Mouse (Mus musculus): Measurements from ENCODE around the gene Csrnp2.
"Not testable (repeated sequence)": the region's sequence is repeated elsewhere in the genome, so short reads cannot be mapped to it uniquely, and the experiment has no call there.

Gene Csrnp2

DNA sequence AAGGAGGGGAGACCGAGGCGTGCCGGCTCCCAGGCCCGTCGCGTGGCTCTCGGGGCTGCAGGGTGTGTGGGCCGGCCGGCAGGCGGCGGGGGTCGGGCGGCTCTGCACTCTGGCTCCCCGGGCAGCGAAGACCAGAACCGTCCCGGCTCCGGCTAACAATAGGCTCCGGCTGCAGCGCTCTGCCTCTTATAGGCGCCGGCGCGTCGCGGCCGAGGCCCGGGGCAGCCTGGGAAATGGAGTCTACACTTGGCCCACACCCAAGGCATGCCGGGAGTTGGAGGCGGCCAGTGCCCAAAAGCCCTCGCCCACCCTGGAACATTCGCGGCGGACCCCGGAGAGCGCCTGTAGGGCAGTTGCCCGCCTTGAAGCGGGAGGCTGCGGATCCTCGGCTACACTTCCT is at the start of gene Csrnp2:
Csrnp2 (minus strand) TSS at position 387 of the 400 bp plus-strand sequence.
- peak; percentile 88 for DNase-seq (ENCODE audit: low spot score)

DNA sequence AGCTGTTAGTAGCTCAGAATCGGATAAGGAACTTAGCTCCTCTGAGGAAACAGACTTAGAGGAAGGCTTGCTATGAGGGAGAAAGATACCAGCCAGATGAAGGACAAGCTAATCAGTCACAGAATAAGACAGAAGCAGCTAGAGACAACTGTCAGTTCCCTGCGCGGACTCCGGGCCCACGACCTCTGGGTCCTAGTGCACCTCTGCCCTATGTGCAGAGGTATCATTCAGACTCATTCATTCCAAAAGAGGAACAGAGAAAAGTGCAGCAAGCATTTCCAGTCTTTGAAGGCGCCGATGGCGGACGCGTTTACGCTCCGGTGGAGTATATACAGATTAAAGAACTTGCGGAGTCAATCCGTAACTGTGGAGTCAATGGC is 48.4 kb upstream of the Csrnp2 start:
- not testable (repeated sequence) for DNase-seq (ENCODE audit: low spot score)

GRCm38 (mm10) chr15:100542876-100543650 is 47.8 kb upstream of the Csrnp2 start:
- not testable (repeated sequence) for DNase-seq (ENCODE audit: low spot score)

- DNase-seq (ENCODE audit: low spot score): no peak
Measured at GRCm38 (mm10) chr15:100541426-100541825, 46.1 kb upstream of the Csrnp2 start.

GRCm38 (mm10) chr15:100541001-100541400 is 45.7 kb upstream of the Csrnp2 start:
- DNase-seq (ENCODE audit: low spot score): not testable (repeated sequence)

GRCm38 (mm10) chr15:100539411-100539810 is 44.1 kb upstream of the Csrnp2 start:
- DNase-seq (ENCODE audit: low spot score): no peak

GRCm38 (mm10) chr15:100537913-100538312 is 42.6 kb upstream of the Csrnp2 start:
- no peak for DNase-seq (ENCODE audit: low spot score)

DNA sequence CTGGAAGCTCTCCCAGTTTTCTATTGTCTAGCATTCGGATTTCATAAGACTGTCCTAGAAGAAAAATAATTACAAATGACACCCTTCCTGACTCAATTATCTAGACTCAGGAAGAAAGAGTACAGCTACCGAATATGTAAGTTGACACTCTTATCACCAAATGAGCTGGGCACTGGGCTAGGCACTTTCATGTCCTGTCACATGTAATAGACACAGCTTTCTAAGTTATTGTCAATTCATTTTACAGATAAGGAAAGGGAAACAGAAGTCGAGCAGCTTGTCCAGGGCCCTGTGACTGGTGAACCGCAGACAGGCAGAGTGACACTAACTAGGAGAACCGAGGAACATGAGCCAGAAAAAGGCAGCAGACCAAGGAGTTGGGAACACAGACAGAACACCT is 32.6 kb upstream of the Csrnp2 start:
- DNase-seq (ENCODE audit: low spot score): no peak

- DNase-seq (ENCODE audit: low spot score): no peak
Measured at GRCm38 (mm10) chr15:100525405-100525804, 30.1 kb upstream of the Csrnp2 start.

GRCm38 (mm10) chr15:100520306-100520705 is 25.0 kb upstream of the Csrnp2 start:
- DNase-seq (ENCODE audit: low spot score): no peak

DNA sequence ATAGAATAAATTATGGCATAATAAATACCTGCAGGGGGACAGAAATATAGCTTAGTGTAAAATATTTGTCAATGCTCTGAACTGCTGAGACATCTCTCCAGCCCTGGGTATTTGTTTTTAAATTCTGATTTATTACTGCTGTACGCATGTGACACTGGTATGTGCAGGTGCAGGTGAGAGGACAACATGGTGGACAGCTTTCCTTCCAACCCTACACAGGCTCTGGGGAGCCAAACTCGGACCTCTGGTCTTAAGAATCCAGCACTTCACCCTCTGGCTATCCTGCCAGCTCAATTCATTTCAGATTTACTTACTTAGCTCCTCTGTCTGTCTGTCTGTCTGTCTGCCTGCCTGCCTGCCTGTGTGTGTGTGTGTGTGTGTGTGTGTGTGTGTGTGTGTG is 19.8 kb upstream of the Csrnp2 start:
- DNase-seq (ENCODE audit: low spot score): no peak

- DNase-seq (ENCODE audit: low spot score): no peak
Measured at GRCm38 (mm10) chr15:100513387-100513786, 18.1 kb upstream of the Csrnp2 start.

DNA sequence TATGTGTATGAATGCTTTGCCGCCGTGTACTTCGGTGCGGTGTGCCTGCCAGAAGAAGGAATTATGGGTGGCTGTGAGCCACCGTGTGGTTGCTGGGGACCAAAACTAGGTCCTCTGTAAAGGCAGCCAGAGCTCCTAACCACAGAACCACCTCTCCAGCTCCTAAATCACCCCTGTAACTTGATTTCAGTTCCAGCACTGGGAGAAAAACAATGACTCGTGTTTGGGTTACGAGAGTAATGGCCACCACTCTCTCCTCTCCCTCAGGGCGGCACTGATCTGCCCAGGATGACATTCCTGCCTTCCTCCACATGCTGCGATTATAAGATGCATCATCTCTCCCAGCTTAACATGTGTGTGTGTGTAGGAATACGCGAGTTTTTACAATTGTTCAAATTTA is 14.8 kb upstream of the Csrnp2 start:
- no peak for DNase-seq (ENCODE audit: low spot score)

DNA sequence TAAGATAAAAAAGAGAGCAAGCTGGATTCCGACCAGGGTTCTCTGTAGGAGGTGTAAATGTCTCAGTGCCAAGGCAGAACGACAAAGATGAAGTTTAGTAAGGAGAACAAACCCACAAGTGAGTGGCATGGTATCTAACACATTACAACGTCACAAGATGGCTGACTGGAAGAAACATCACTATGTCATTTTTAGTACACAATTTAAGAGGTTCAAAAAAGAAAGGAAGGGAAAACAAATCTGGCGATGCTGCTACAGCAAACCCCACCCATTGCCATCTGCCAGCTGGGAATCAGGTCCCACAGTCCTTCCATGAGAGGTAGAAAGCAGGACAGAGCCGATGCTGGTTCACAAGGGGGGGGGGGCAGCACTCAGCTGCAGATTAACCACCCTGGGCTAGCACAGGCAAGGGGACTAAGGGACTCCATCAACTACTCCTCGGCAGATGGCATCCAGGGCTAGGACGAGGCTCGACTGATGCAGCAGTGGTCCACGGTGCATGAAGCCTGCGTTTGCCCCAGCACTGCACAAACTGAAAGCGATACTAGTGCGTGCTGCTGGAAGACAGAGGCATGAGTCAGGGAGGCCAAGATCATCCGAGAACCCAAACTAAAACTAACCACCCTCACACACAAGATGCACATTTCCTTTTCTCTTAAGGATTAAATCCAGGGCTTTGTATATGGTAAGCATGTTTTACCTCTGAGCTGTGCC is 13.3 kb upstream of the Csrnp2 start:
- DNase-seq (ENCODE audit: low spot score): no peak

DNA sequence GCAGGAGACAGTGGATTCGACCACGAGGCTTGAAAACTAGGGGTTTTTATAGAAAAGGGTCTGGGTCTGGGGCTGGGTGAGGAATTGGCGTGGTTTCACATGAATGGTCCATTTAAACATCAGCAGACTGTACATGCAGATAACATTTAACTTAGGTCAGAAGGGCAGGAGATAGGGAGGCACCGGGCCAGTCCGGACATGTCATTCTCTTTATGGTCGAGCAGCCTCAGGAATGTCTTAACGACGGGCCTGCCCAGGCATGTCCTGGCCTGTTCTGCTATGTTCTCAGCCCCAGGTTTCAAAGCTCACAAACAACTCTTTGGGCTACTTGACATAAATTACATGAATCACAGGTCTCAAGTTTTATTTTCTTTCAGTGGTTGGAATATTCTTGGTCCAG is 4.2 kb upstream of the Csrnp2 start:
- not testable (repeated sequence) for DNase-seq (ENCODE audit: low spot score)

GRCm38 (mm10) chr15:100494647-100495046 is 641 bp downstream of the Csrnp2 start:
- no peak for DNase-seq (ENCODE audit: low spot score)

DNA sequence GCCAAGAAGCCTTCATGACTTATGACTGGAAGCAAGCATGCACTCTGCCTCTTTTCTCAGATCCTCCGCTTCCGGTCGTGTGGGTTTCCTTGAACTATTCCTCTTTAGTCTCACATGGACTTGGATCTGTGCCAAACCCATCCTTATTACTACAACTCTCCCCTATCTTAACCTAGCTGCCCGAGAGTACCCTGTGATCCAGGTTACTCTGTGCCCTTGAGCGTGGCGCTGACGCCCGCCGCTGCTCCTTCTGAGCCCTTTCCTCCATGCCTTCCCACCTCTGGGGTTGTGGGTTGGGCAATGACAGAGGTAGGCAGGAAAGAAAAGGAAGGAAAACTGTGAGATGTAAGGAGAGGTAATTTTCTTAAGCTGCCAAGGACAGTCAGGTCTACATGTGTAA is 3.3 kb downstream of the Csrnp2 start:
- no peak for DNase-seq (ENCODE audit: low spot score)

DNA sequence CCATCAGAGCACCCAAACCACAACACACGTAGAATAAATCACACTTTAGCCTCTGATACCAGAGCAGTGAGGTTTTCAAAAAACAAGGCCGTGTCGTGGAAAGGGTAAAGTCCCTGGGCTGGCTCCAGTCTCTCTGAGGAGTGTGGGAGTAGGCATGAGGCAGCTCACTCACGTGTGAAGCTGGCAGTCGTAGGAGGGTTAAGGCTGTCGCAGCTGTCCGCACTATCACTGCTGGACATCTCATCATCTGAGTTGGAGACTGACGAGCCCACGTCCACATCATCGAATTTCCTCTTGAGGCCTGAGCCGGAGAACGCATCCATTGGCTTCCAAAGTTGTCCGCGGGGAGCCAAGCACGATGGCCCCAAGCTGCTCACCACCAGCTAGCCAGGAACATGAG is 6.0 kb downstream of the Csrnp2 start:
- DNase-seq (ENCODE audit: low spot score): no peak

DNA sequence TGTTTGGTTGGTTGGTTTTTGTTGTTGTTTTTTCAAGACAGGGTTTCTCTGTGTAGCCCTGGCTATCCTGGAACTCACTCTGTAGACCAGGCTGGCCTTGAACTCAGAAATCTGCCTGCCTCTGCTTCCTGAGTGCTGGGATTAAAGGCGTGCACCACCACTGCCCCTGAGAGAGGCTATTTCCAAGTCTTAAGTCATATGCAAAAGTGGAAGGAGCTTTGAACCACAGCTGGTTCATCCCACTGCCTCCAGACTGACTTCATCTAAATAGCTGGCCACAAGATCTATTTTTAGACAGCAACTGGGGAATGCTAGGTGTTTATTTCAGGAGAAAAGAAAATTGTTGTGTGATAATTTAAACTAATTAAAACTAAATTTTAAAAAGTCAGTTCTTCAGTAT is 7.0 kb downstream of the Csrnp2 start:
- not testable (repeated sequence) for DNase-seq (ENCODE audit: low spot score)

DNA sequence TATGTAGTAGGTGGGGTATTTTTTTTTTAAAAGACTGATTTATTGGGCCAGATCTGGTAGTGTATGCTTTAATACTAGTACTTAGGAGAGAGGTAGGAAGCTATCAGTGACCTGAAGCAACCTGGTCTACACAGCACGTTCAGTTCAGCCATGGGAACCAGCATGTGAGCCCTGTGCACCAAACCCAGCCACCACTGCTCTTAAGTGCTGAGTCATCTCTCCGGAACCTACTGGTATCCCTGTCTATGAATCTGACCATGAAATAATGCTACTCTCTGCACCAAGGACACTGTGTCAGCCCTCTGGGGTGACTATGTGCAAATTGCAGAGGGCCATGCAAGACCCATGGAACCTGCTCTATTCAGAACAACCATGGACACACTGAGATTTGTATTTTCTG is 8.2 kb downstream of the Csrnp2 start:
- no peak for DNase-seq (ENCODE audit: low spot score)

DNA sequence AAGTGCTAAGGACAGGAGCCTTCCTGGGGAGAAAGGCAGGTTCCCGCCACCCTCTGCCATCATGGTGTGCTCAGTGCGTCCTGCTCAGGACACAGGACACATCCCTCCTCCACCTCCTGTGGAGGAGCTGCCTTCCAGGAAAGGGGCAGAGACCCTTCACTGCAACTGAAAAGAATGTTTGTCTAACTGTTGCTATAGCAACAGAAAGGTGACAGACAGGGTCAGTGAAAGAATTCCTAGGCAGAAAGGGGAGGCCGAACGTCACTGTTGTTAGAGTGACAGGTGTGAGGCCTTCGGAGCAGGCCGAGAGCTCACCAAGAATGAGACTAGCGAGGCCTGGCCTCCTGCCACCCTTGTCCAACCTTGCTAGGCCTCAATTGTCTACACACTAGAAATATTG is 8.8 kb downstream of the Csrnp2 start:
- no peak for DNase-seq (ENCODE audit: low spot score)

DNA sequence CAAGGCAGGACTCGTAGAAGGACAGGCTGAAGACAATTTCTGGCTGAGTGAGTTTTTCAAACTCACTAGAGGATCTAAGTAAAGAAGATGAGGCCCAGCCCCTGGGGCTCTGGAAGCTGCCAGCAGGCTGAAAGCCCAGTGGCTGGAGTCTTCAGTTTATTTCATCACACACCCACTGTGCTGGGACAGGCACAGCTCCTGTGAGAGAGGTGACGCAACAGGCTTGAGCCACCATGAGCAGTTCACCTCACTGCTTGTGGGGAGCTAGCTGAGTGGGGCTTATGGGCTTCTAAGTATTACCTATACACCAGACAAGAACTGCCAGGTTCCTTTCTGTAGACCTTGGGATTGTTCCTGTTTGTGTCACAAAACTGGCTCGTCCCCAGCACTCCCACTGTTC is 9.7 kb downstream of the Csrnp2 start:
- no peak for DNase-seq (ENCODE audit: low spot score)

DNA sequence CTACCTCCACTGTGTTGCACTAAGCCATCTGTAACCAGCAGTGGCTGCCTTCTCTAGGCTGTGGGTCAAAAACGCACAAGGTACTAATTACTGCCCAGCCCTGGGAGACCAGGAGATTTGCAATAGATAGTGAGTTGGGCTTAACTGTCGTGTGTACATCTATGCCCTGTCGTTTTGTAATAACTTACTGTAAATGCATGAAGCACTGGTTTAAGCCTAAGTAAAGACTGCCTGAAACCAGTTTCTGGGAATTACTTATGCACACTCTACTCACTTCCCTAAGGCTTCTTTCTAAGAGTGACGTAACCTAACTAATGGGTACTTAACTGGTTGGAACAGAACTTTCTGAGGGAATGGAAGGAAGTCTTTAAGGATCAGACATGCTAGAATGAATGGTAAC is 16.4 kb downstream of the Csrnp2 start:
- DNase-seq (ENCODE audit: low spot score): no peak

DNA sequence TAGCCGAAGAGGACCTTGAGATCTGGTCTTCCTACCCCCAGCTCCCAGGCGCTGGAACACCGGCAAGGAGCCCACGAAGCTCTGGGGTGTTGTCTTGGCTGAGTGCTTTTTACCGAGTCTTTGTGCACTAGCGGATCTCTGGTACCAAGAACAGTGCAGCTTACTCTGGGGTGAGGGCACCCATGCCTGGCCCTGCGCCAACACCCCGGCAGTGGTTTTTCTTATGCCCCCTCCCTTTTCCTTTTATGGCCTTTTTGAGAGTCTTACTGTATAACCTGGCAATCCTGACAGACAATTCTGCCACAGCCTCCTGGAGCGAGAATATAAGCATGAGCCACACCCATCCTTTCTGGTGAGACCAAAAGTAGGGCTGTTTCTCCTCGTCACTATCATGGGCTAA is 16.9 kb downstream of the Csrnp2 start:
- no peak for DNase-seq (ENCODE audit: low spot score)
